Mouse (Mus musculus) testis, adult 2 months (tissue): ENCODE measurements around the gene AC170998.1. TPM values are rescaled to one million over a fixed set of nuclear protein-coding genes. Genes with fewer than 3 reads are reported as not detected.
A peak's percentile ranks its signal among the peaks of the same experiment; 100 is the strongest.
"Not testable (repeated sequence)": the region's sequence is repeated elsewhere in the genome, so short reads cannot be mapped to it uniquely, and the experiment has no call there.

ENCODE experiments used
- H3K27ac ChIP-seq: fragments of 200-500 bp; 2 replicates; pipeline ENCODE4 v1.5.1; 2012; ENCODE audit warnings: low read depth, low read length; ENCODE audit not compliant: control insufficient read depth, insufficient read depth
- H3K27me3 ChIP-seq: fragments of 200-500 bp; 2 replicates; pipeline ENCODE4 v1.6.1; 2012; ENCODE audit warnings: mild to moderate bottlenecking, low read length, moderate library complexity; ENCODE audit not compliant: control insufficient read depth, insufficient read depth
- H3K36me3 ChIP-seq: fragments of 200-500 bp; 2 replicates; pipeline ENCODE4 v1.6.1; 2012; ENCODE audit warnings: mild to moderate bottlenecking, low read length; ENCODE audit not compliant: control insufficient read depth, insufficient read depth
- H3K4me1 ChIP-seq: fragments of 200-500 bp; 2 replicates; pipeline ENCODE4 v1.6.1; 2012; ENCODE audit warnings: low read length; ENCODE audit not compliant: control insufficient read depth, insufficient read depth
- H3K4me3 ChIP-seq: fragments of 200-500 bp; 2 replicates; pipeline ENCODE4 v1.5.1; 2012; ENCODE audit warnings: low read depth, mild to moderate bottlenecking, low read length, moderate library complexity, mixed read lengths; ENCODE audit not compliant: control insufficient read depth
- CTCF ChIP-seq: fragments of 200-500 bp; IDR thresholded peaks from 2 replicates; pipeline ENCODE4 v1.5.1; 2012; ENCODE audit warnings: low read depth, mild to moderate bottlenecking, inconsistent platforms, low read length, moderate library complexity; ENCODE audit not compliant: control insufficient read depth, insufficient read depth, insufficient replicate concordance
- POLR2A ChIP-seq: fragments of 200-500 bp; IDR thresholded peaks from 2 replicates; pipeline ENCODE4 v1.6.1; 2012; ENCODE audit warnings: low read depth, mild to moderate bottlenecking, inconsistent platforms, low read length, moderate library complexity; ENCODE audit not compliant: control insufficient read depth
- polyA plus RNA-seq: library from polyadenylated mRNA; depleted of rRNA; stranded (reverse); fragments of >200 nt; gene quantifications from 2 replicates; pipeline ENCODE4 v1.2.3, GENCODE M21; 2012

Gene AC170998.1
- polyA plus RNA-seq, 1 experiment: not detected

GRCm38 (mm10) chr17:28714006-28714405, 11.9 kb upstream of the AC170998.1 start:
- H3K27me3 ChIP-seq: no peaks in the 10 kb centered on the region
- H3K36me3 ChIP-seq: no peaks in the 10 kb centered on the region
- no peaks in the 10 kb centered on the region for H3K4me1 ChIP-seq
- H3K4me3 ChIP-seq: no peak overlapping the region
- TF ChIP-seq POLR2A (no peak), CTCF (no peak)
- H3K27ac ChIP-seq: no peak overlapping the region

GRCm38 (mm10) chr17:28715832-28716548, 9.9 kb upstream of the AC170998.1 start:
- Histone ChIP-seq H3K27ac (no peak overlapping the region), H3K36me3 (no peaks in the 10 kb centered on the region), H3K4me3 (peak overlapping the region; percentile 62), H3K27me3 (no peaks in the 10 kb centered on the region), H3K4me1 (no peaks in the 10 kb centered on the region)
- TF ChIP-seq CTCF (no peak), POLR2A (no peak)

GRCm38 (mm10) chr17:28717535-28717934, 8.3 kb upstream of the AC170998.1 start:
- H3K27me3 ChIP-seq: no peaks in the 10 kb centered on the region
- H3K4me1 ChIP-seq: no peaks in the 10 kb centered on the region
- TF ChIP-seq POLR2A (no peak), CTCF (no peak)
- no peak overlapping the region for H3K4me3 ChIP-seq
- H3K36me3 ChIP-seq: no peaks in the 10 kb centered on the region
- no peak overlapping the region for H3K27ac ChIP-seq

- H3K4me3 ChIP-seq, H3K36me3 ChIP-seq, H3K4me1 ChIP-seq, H3K27me3 ChIP-seq, H3K27ac ChIP-seq: not testable (repeated sequence)
Observed at GRCm38 (mm10) chr17:28727511-28727910, 1.6 kb downstream of the AC170998.1 start.

GRCm38 (mm10) chr17:28735317-28736105, 9.6 kb downstream of the AC170998.1 start:
- no peak overlapping the region for H3K4me3 ChIP-seq
- no peaks in the 10 kb centered on the region; the same call in 1 of the 2 replicates for H3K36me3 ChIP-seq
- no peaks in the 10 kb centered on the region for H3K27me3 ChIP-seq
- no peak for TF ChIP-seq POLR2A
- no peak for TF ChIP-seq CTCF
- no peaks in the 10 kb centered on the region for H3K4me1 ChIP-seq
- no peak overlapping the region for H3K27ac ChIP-seq

- H3K27me3 ChIP-seq: no peaks in the 10 kb centered on the region
- H3K36me3 ChIP-seq: no peaks in the 10 kb centered on the region; the same call in 1 of the 2 replicates
- H3K27ac ChIP-seq: no peak overlapping the region
- no peak for TF ChIP-seq POLR2A
- no peak for TF ChIP-seq CTCF
- no peaks in the 10 kb centered on the region for H3K4me1 ChIP-seq
- H3K4me3 ChIP-seq: no peak overlapping the region
Observed at GRCm38 (mm10) chr17:28736486-28736885, 10.6 kb downstream of the AC170998.1 start.

- Histone ChIP-seq H3K27ac (no peak overlapping the region), H3K36me3 (no peaks in the 10 kb centered on the region), H3K4me1 (no peaks in the 10 kb centered on the region), H3K4me3 (no peak overlapping the region), H3K27me3 (no peaks in the 10 kb centered on the region)
- TF ChIP-seq POLR2A (no peak), CTCF (no peak)
Observed at GRCm38 (mm10) chr17:28737973-28738372, 12.1 kb downstream of the AC170998.1 start.

- no peak for TF ChIP-seq CTCF
- no peak for TF ChIP-seq POLR2A
- Histone ChIP-seq H3K27ac (no peak overlapping the region), H3K36me3 (no peaks in the 10 kb centered on the region), H3K27me3 (no peaks in the 10 kb centered on the region), H3K4me1 (no peaks in the 10 kb centered on the region), H3K4me3 (no peak overlapping the region)
Observed at GRCm38 (mm10) chr17:28739244-28739643, 13.4 kb downstream of the AC170998.1 start.
